Mouse (Mus musculus) ovary, adult 18-20 months (tissue): ENCODE data around the gene Eno3.

ENCODE experiments used
- DNase-seq: peaks from one replicate; pipeline ENCODE4 v3.0.0; 2022; ENCODE audit warnings: low spot score, mixed read lengths

Eno3 gene

DNA sequence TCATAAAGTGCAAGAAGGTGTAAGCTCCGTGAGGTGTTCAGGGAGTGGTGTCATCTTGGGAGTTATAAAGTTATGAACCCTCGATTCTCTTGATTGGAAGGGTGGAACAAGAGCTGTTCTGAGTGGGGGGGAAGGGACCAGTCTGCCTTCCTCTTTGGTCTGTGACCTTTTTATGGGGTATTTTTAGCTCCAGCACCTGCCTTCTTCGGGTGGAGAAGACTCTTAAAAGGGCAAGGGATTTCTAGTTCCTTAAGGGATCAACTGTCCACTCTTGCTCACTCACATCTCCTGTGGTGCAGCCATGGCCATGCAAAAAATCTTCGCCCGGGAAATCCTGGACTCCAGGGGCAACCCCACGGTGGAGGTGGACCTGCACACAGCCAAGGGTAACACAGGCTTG lies 571 bp downstream of the Eno3 start:
- DNase-seq: no peak

DNA sequence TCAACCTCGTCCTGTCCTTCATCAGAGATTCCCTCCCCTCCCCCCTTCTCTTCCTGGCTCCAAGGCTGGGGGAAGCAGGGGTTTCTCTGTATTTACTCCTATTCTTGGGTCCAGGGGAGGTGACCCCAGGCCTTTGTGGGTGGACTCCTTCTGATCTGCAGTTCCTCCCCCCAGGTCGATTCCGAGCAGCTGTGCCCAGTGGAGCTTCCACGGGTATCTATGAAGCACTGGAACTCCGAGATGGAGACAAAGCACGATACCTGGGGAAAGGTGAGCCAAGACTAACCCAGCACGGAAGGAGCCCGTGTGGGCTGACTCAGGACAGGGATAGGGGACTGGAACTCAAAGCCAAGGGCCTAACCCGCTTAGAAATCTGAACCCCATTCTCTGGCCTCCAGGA lies 989 bp downstream of the Eno3 start:
- no peak for DNase-seq

GRCm38 (mm10) chr11:70658521-70658920 lies 1.5 kb downstream of the Eno3 start:
- DNase-seq: no peak

GRCm38 (mm10) chr11:70658942-70659341 lies 1.9 kb downstream of the Eno3 start:
- no peak for DNase-seq

DNA sequence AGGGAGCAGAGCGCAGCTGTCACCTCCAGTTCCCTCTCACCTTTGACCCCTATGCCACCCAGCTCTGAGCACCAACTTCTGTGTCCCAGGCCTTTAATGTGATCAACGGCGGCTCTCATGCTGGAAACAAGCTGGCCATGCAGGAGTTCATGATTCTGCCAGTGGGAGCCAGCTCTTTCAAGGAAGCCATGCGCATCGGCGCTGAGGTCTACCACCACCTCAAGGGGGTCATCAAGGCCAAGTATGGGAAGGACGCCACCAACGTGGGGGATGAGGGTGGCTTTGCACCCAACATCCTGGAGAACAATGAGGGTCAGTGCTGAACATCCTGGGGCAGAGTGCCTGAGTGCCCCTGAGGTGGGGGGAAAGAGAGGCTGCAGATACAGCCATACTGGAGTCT lies 3.6 kb downstream of the Eno3 start:
- no peak for DNase-seq

- DNase-seq: no peak
Measured at GRCm38 (mm10) chr11:70663101-70663500, 6.1 kb downstream of the Eno3 start.

DNA sequence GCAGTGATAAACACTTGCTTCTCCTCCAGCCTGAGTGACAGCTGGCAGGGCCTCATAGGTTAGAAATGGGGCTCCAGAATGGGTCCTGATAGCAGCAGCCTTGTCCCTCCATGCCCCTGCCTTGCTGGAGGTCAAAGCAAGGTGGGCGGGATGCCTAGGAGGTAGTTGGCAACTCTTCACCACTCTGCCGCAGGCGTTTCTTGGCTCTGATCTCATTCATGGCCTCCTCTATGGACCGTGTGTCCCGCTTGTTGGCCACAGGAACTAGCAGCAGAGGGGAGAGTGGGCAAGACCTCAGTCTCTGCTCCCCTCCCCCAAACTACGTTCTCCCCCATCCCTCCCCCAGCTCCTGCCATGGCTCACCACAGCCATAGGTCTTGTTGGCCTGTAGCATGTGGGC lies 7.0 kb downstream of the Eno3 start:
- no peak for DNase-seq

DNA sequence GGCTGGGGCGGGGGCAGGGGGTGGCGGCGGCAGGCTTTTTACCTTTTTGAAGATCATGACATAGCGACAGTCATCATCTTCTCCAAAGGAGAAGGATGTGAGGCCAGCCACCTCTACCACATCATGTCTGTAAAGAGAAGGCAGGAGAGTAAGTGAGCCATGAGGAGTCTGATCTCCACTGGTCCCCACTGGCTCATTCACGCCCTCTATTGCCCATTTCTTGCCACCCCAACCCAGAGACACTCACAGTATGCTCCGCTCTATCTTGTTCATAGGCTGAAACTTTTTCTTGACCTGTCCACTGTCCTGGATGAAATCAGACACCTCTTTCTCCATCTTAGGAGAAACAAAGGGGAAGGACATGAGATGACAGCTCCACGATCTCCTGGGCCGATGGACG lies 7.7 kb downstream of the Eno3 start:
- no peak for DNase-seq

DNA sequence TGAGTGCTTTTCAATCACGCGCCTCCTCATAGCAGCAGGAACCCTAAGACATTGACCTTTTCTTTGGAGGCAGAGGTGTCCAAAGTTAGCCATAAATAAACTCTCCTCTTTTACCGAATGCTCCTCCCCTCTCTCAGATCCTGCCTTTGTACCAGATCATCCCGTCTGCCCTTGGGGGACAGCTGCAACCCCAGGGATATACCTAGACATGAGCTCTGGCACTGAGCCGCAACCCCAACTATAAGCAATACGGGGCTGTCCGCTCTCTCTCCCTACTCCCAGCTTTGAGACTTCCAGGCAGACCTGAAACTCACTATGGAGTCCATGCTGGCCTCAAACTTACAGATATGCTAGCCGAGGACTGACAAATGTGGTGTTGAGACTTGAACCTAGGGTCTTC lies 9.7 kb downstream of the Eno3 start:
- DNase-seq: no peak

- DNase-seq: no peak
Measured at GRCm38 (mm10) chr11:70667271-70668150, 10.5 kb downstream of the Eno3 start.

GRCm38 (mm10) chr11:70668335-70668770 lies 11.4 kb downstream of the Eno3 start:
- DNase-seq: no peak

- peak; percentile 98 for DNase-seq
Measured at GRCm38 (mm10) chr11:70668771-70669505, 11.9 kb downstream of the Eno3 start, which contains the start of gene Spag7. Gene Spag7 (minus strand): TSS chr11:70669416.

DNA sequence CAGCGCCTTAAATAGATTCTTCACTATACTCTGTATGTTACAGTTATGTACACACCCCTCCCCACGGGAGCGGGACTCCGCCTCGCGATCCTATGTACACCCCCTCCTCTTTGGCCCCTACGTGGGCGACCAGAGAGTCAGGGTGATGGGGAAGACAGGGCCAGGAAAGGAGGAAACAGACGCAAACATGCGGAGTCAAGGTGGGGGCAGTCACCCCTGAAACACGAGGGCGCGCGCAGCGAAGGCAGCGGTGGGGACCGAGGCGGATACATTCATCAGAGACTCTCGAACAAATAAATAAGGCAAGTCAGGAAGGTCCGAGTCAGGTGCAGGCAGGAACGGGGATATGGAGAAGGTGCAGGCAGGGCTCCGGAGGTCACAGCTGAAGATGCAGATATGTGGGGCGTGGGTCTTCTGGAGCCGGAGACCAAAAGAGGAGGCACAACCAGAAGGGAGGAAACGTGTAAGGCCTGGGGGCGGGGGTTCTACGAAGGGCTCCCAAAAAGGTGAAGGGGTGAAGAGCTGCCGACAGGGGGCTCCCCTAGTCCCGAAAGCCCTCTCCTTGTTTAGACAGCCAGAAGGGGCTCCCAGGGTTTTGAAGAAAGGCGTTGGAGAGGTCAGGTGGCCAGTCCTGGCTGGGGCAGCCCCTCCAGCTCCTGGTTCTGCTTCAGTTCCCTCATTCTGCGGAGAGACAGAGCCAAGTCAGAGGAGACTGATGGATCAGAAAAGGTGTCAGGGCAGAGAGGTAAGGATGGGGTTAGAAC lies 12.8 kb downstream of the Eno3 start:
- peak; percentile 68 for DNase-seq

- no peak for DNase-seq
Measured at GRCm38 (mm10) chr11:70670483-70670882, 13.5 kb downstream of the Eno3 start.

GRCm38 (mm10) chr11:70671333-70672047 lies 14.5 kb downstream of the Eno3 start:
- no peak for DNase-seq

DNA sequence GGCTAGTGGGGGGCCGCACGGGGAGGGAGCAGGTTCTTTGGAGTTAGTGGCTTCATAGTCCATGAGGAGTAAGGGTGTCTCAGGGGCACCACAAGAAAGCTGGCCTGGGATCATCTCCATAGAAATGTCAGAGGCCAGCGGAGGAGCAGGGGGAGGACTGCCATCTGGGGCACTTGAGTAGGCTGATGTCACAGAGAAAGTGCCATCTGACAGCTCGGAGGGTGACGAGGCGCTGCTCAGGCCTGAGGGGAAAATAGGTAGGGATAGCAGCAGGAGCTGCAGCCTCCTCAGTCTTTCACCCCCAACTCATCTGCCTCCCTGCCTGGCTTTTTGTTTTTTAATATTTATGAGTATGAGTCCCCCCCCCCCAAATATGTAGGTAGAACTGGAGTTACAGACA lies 17.0 kb downstream of the Eno3 start:
- DNase-seq: no peak

DNA sequence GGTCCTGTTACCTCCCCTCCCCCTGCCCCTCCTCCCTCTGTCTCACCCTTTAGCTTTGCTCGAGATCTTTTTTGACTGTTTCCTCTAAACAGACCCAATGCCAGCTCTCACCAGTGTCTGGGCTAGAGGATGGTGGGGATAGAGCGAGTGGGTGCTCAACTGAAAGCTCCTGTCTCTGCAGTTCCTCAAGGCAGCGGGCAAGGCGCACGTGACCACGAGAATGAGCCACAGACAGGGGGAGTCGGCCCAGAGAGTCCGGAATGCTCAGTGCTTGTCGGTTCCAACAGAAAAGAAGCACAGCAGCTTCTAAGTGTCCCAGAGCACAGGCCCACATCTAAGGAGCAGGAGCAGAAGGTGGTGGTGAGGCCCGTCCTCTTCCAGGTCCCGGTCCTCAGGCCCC lies 17.5 kb downstream of the Eno3 start:
- no peak for DNase-seq

GRCm38 (mm10) chr11:70678092-70678491 lies 21.1 kb downstream of the Eno3 start:
- DNase-seq: no peak

GRCm38 (mm10) chr11:70678576-70678975 lies 21.6 kb downstream of the Eno3 start:
- no peak for DNase-seq

DNA sequence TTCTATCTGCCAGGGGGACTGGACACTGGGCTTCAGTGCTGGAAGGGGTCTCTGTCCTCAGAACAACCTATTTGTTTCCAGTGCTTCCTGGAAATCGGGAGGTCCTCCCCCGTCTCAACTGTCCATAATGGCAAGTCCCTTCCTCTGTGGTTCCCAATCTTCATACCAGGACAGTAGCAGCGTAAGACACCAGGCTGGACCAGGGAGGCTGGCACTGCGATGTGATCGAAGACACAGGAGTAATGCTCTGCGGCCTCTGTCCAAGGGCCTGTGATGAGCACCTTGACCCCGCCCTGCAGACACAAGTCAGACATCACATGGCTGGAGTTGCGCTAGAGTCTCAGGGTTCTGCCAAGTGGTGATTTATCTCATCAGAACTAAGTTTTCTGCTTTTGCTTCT lies 22.4 kb downstream of the Eno3 start:
- DNase-seq: no peak

DNA sequence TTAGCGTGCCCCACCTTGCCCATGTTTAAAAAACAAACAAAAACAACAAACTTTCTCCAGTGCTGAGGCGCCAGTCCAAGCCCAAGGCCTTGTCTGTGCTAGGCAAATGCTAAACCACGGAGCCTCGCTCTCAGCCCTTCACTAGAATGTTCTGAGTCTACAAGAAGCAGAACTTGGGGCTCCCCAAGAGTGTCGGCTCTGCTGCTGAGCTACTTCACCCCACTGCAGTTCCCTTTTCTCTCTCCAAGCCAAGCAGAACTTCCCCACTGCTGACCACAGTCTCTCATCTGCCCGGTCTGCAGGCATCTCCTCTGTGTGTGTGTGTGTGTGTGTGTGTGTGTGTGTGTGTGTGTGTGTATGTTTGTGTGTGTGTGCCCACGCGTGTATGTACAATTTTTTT lies 22.9 kb downstream of the Eno3 start:
- DNase-seq: no peak

- no peak for DNase-seq
Measured at GRCm38 (mm10) chr11:70681170-70681569, 24.2 kb downstream of the Eno3 start.
